Mouse (Mus musculus) CD4-positive, CD25-positive, alpha-beta regulatory T cell, adult 4 months (primary cell): ENCODE measurements around the gene Xpo6. TPM values are rescaled to one million over a fixed set of nuclear protein-coding genes. Genes with fewer than 3 reads are reported as not detected.
A peak's percentile ranks its signal among the peaks of the same experiment; 100 is the strongest.

Experiments used
- ATAC-seq: one replicate; pipeline ENCODE4 v1.8.0; 2017
- polyA plus RNA-seq, 2 experiments: library from polyadenylated mRNA; unstranded; fragments of 100-300 nt; shearing (Covaris generic); gene quantifications; one replicate each; pipeline ENCODE4 v1.2.1; 2017

Xpo6 gene
- polyA plus RNA-seq, result 100 to 1,000 TPM; 117 to 126 TPM

GRCm38 (mm10) chr7:126200178-126200996 is at the start of gene Xpo6:
TSS of gene Xpo6 (minus strand) at chr7:126200501.
- peak; percentile 96 for ATAC-seq

- no peak for ATAC-seq
Measured at GRCm38 (mm10) chr7:126249986-126250385, 49.7 kb upstream of the Xpo6 start.

- ATAC-seq, result no peak
Measured at GRCm38 (mm10) chr7:126249146-126249545, 48.8 kb upstream of the Xpo6 start.

- ATAC-seq, result no peak
Measured at GRCm38 (mm10) chr7:126248641-126249141, 48.4 kb upstream of the Xpo6 start.

- no peak for ATAC-seq
Measured at GRCm38 (mm10) chr7:126248088-126248487, 47.8 kb upstream of the Xpo6 start.

GRCm38 (mm10) chr7:126244168-126244750 is 44.0 kb upstream of the Xpo6 start:
- ATAC-seq, result no peak

GRCm38 (mm10) chr7:126240814-126241360 is 40.6 kb upstream of the Xpo6 start:
- ATAC-seq, result no peak

- no peak for ATAC-seq
Measured at GRCm38 (mm10) chr7:126236794-126237192, 36.5 kb upstream of the Xpo6 start.

- no peak for ATAC-seq
Measured at GRCm38 (mm10) chr7:126236083-126236793, 35.9 kb upstream of the Xpo6 start.

GRCm38 (mm10) chr7:126234611-126235010 is 34.3 kb upstream of the Xpo6 start:
- no peak for ATAC-seq

GRCm38 (mm10) chr7:126232345-126233071 is 32.2 kb upstream of the Xpo6 start:
- ATAC-seq, result no peak

- peak; percentile 37 for ATAC-seq
Measured at GRCm38 (mm10) chr7:126230357-126231148, 30.3 kb upstream of the Xpo6 start.

GRCm38 (mm10) chr7:126226136-126226535 is 25.8 kb upstream of the Xpo6 start:
- no peak for ATAC-seq

GRCm38 (mm10) chr7:126222753-126223152 is 22.5 kb upstream of the Xpo6 start:
- peak; percentile 56 for ATAC-seq

GRCm38 (mm10) chr7:126220611-126221010 is 20.3 kb upstream of the Xpo6 start:
- no peak for ATAC-seq

- ATAC-seq, result no peak
Measured at GRCm38 (mm10) chr7:126218311-126218710, 18.0 kb upstream of the Xpo6 start.

- no peak for ATAC-seq
Measured at GRCm38 (mm10) chr7:126216867-126217266, 16.6 kb upstream of the Xpo6 start.

- no peak for ATAC-seq
Measured at GRCm38 (mm10) chr7:126210856-126211255, 10.6 kb upstream of the Xpo6 start.

GRCm38 (mm10) chr7:126200997-126201345 is 670 bp upstream of the Xpo6 start:
- no peak for ATAC-seq

GRCm38 (mm10) chr7:126199691-126200102 is 604 bp downstream of the Xpo6 start:
- ATAC-seq, result peak; percentile 36

- no peak for ATAC-seq
Measured at GRCm38 (mm10) chr7:126198926-126199325, 1.4 kb downstream of the Xpo6 start.
